Mouse (Mus musculus) naive thymus-derived CD4-positive, alpha-beta T cell, adult 2 months (primary cell): ENCODE measurements around the gene Hmgb1.
"Not testable (repeated sequence)": the region's sequence is repeated elsewhere in the genome, so short reads cannot be mapped to it uniquely, and the experiment has no call there.

ENCODE experiments used
- DNase-seq: peaks from one replicate; pipeline ENCODE4 v3.0.0-alpha.2; 2011; ENCODE audit warnings: low read depth

The Hmgb1 gene

DNA sequence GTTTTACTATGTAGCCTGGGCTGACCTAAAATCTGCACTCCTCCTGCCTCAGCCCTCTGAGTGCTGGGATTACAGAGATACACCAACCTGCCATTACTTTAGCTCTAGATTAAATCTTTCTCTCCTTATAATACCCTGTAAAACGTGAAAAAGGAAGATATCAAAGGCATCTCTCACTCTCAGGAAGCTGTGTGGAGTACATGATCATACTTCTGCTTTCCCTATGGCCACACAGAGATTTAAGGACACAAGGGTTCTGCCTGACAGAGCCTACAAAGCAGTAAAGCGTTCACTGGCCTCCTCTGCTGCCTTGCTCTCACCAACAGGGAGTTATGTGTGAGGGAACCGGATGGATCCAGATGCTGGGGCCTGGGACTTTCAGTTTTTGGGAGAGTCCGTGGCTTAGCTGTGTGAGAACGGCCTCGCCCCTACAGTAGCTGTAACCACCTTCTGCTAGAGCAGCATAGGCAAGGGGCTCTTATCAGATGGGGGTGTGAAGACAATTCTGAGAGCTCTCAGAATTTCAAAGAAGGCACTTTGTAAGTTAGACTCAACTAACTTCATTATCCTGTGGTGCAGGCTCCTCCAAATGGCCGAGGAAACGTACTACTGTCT is 36.8 kb downstream of the Hmgb1 start:
- DNase-seq = no peak

DNA sequence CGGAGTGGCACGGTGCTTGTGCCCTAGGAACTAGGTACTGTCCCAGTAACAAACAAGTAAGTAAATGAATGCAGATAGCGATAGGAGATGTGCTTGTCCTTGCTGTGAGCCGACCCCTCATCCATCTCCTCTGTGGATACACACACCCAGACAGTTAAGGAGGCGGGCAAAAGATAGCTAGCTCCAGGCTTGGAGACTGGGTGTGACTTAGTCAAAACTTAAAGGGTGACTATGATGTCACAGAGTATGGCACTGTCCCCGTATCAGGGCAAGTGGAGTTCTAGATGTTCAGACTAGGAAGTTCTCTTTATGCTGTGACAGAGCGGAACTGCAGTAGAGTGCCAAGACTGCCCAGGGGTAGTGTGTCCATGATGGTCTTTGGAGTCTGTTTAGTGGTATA is 37.6 kb downstream of the Hmgb1 start:
- no peak for DNase-seq

DNA sequence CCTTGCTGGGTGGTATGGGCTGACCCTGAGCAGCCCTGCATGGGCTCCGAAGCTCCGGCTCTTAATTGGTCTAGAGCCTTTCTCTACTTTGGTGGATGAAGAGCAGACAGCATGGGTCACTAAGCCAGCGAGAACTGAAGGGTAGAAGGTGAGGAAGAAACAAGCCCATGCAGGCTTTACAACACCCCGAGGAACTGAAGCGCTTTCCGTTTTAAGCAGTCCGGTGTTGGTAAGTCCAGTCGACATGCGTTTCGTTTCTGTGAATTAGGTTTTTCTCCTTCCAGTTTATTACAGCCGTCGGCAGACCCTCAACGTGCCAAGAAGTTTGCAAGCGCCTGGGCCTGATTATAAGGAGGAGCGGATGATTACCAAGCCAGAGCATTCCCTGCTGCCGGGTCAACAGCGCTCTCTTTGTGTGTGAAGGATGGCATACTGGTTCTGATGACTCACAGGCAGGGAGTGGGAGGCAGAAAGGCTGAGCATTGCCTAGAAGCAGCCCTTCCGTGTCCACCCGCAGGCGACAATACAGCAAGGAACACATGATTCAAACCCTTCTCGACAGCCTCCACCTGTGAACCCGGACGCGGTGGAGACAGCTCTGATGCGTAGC is 40.4 kb downstream of the Hmgb1 start:
- DNase-seq = no peak

DNA sequence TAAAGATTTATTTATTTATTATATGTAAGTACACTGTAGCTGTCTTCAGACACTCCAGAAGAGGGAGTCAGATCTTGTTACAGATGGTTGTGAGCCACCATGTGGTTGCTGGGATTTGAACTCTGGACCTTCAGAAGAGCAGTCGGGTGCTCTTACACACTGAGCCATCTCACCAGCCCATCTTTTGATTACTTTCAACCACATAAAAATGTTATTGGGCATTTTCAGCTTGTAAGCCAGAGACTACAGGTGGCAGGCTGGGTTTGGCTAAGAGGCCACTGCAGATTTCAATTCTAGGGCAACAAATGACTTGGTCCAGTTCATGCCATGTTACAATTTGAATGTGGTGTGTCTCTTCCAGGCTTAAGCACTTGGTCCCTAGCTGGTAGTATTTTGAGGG is 43.1 kb downstream of the Hmgb1 start:
- DNase-seq = not testable (repeated sequence)

DNA sequence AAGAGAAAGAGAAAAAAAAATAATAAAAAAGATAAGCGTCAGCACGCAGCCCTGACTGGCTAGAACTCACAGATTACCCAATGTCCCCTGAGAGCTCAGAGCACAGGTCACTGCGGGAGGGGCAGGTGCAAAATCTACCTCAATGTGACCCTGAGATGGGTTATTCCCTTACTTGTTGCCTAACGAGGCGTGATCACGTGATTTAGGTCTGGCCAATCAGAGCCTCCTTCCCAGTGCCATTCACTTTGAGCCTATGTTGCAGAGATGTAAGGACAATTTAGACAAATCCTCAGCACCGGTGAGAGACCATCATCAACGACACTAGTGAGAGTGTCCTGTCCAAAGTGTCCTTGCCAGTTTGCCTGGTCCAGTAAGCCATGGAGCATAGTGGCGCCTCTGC is 44.0 kb downstream of the Hmgb1 start:
- no peak for DNase-seq

DNA sequence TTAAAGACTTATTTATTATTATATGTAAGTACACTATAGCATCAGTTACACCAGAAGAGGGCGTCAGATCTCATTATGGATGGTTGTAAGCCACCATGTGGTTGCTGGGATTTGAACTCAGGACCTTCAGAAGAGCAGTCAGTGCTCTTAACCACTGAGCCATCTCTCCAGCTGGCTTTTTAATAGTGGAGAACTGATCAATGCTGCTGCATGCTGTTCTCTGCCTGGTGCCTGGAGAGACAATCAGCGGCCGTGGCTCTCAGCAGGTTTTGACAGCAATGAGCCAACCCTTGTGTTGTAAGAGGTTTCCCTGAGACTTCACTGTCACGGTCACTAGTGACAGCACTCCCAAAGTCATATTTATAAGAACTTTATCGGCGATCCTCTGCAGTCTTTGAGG is 46.2 kb downstream of the Hmgb1 start:
- DNase-seq = not testable (repeated sequence)

DNA sequence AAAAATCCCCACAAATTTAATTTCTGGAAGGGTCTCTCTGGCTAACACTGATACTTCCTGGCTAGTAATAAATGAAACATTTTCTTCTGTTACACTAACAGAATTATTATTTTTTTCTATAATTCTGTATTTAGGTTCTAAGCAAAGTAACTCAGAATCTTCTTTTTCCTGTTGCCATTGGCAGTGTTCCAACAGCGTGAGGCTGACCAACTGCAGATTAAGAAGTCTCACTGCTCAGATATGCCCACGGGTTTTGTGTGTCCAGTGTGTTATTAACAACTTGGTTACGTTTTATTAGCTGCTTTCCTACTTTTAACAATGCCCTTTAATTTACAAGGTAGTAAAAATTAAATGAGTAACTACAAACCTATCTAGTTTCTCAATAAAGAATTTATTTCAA is 46.8 kb downstream of the Hmgb1 start:
- no peak for DNase-seq

DNA sequence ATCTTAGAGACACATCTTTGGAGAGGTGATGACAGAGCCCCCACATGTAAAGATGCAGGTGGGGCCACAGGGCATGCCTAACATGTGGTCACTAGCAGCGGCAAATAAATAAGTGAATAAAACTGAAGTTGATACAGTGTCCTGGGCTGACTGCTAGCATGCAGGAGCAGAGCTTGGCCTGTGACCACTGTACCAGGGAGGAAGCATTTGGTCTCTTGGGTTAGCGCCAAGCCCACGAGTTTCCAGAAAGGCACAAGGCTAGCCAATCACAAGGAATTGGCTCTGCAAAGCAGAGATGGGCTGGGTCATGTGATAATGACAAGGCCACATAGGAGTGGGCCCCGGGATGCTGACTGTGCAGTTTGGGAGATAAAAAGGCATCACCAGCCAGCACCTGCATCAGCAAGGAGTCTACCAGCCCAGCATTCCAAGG is 47.3 kb downstream of the Hmgb1 start:
- no peak for DNase-seq

DNA sequence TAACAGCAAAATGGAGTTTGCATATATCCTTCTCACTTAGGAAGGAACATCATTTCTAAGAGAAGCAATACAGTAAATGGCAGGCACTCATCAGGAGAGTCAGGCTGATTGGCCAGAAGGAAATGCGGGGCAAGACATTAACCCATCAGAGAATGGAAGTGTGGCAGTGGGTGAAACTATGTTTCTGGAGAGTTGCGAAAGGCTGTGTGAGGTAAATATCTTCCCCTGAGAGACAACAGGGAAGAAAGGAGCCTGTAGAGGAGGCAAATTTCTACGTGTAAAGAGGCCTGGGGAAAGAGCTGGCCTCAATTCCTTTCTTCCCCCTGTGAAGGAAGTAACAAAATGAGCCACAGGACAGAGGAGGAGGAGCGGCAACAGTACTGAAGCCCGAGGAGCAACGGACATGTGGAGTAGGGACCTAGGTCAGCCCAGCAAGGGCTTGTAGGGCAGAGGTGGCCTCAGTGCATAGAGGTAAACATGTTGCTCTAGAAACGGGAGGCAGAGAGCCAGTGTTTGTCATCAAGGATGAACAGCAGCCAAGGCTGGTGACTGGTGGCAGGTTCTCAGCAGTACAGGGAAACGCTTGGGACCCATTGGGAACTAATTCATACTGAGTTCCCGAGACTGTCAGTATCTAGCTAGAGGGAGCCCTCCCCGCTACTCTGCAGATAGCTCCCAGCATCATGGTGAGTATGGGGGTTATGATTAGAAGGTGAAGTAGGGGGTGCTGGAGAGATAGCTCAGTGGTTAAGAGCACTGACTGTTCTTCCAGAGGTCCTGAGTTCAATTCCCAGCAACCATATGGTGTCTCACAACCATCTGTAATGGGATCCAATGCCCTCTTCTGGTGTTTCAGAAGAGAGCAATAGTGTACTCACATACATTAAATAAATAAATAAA is 48.6 kb downstream of the Hmgb1 start:
- no peak for DNase-seq

DNA sequence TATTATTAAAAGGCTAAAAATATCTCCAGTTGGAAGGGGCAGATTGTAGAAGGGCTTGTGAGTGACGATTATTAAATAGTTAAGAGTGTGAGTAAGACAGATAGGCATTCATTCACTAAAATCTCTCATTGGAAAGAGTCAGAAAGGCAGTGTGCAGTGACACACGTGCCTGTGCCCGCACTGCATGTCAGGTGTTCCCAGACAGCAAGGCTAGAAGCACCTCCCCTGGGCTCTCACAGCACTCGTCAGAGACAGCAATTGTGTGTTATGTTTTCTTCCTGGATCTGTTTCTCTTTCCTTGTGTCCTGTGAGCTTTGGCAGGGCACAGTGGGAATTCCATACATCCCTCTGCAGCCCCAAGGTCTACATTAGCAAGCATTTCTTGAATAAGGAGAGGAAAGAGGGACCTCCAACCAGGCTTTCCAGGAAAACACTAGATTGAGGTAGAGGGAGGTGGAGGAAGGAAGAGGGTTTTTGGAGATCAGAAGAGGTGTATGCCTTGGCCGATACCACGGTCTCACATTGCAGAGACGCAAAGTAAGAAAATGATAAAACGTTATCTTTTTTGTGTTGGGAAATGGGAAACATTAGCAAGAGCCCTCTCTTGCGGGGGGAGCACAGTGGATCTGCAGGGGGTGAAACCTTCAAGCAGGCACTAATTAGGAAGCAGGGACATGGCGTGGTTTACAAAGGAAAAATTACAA is 49.4 kb downstream of the Hmgb1 start:
- DNase-seq = no peak

DNA sequence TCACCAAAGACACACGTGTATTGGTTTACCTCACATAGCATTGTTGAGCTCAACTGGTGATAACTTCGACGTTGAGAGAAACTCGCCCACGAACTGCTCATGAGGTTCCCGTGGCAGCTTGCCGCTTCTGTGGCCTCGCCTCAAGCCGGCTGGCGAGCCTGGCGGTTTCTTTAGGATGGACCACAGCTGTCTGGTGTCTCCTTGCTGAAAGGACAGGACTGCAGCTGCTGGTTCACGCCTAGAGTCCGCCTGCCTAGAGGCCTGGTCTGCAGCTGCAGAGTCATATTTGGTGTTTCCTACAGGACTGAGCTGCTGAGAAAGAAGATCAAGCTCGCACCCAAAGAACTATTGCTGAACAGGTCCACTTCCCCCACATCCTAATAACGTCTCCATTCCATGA is 55.8 kb downstream of the Hmgb1 start:
- DNase-seq = no peak

DNA sequence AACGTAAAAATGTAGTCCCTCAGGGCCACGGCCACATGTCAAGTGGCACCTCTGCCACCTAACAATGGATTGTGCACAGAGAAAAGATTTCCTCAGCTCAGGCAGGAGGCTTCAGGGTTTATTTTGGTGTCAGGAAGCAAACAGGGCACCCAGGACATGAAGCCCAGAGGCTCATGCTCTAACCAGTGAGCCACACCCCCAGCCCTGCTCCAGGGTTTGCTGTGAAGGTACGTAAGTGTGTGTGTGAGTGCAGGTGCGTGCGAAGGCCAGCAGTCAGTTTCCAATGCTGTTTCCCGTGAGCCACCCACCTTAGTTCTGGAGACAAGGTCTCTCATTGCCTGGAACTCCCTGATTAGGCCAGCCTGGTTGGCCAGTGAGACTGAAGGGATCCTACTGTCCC is 60.5 kb downstream of the Hmgb1 start:
- DNase-seq = no peak

DNA sequence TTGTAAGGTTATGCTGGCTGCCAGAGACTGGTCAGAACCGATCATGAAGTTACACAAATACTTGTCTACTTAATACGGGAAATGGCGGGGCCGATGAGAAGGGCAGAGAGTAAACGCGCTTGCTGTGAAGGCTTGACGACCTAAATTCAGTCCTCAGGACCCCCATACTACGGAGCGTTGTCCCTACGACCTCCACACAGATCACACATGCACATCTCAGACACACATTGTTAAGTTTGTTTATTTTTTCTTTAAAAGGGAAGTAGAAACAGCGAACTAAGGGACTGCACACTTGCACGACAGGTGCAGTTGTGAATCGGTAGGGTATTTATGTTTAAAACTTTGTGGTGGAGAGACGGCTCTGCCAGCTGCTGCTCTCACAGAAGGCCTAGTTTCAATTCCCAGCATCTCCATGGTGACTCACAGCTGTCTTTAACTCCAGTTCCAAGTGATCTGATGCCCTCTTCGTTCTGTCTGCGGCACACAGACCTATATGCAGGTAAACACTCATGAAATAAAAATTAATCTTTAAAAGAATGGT is 64.9 kb downstream of the Hmgb1 start:
- DNase-seq = no peak

DNA sequence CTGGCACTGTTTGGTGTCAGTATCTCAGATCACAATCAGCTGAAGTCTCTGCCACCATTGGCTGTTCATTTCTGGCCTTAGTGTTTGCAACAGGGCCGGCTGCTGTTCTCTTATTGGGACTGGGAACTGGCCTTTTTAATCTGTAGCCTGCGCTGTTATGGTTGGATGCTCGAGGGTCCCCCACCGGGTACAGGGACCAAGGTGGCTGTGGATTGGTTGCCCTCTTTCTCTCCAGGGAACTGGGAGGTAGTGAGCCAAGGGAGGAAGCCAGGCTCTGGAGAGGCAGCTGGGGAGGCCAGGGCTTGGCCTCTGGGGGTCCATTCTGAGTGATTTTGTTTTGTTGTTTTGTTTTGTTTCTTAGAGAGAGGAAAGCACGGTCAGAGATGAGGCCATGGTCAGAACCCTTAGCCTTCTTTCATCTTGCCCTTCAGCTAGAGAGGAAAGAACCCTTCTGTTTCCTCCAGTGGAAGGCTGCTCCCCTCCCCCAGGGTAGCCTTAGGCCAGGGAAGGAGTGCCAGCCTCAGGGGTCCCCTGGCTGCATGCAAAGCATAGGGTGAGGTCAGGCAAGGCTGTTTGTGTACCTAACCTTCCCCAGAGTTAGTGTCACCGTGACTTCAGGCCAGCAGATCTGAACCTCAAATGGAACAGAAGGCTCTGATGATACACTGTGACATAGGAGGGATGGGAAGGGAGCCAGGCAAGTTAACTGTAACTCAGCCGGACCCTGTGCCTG is 66.3 kb downstream of the Hmgb1 start:
- no peak for DNase-seq

DNA sequence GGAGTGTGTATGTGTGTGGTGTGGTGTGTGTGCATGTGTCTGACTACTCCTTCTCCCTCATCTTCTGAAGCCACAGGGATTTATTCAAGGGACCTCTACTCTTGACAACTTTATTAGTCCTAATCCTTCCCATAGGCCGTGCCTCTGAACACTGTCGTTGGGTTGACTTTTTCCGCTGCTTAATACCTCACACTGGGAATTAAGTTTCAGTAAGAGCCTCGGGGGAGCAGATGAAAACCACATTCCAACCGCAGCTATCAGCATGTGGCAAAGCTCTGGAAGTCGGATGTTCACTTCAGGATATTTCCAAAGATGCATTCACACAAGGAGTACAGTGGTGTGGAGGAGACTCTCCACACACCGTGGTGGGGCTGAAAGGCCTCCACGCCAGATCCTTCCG is 69.7 kb downstream of the Hmgb1 start:
- no peak for DNase-seq

DNA sequence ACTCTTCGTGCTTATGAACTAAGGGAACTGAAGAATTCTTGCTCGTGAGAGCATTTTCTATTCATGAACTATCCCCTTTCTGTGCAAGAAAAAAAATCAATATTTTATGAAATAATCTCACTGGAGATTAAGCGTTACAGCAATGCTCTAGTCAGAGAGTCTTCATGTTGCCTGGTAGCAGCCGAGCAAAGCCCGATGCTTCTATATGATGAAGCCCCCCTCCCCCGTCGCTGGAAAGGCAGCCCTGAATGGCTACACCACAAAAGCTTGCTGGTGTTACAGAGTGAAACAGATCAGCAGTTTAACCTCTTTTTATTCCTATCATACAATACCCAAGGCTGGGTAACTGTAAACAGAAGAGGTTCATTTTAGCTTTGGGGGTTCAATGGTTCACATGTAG is 70.3 kb downstream of the Hmgb1 start:
- DNase-seq = no peak

DNA sequence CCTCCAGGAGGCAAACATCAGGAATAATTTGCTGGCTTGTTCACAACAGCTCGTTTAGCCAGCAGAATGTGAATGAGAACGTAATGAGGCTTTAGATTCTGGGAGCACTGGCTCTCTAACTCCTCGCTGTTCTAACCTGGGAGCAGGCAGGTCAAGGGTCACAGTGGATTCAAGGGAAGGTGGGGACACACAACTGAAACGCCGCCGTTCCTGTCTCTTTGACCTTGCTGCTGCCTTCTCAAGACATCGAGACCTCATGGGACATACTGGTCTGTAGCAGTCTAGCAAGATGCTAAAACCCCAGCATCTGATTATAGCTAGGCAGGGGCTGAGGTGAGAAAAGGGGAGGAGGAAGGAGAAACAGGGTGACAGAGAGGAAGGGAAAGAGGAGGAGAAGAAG is 70.8 kb downstream of the Hmgb1 start:
- DNase-seq = no peak

DNA sequence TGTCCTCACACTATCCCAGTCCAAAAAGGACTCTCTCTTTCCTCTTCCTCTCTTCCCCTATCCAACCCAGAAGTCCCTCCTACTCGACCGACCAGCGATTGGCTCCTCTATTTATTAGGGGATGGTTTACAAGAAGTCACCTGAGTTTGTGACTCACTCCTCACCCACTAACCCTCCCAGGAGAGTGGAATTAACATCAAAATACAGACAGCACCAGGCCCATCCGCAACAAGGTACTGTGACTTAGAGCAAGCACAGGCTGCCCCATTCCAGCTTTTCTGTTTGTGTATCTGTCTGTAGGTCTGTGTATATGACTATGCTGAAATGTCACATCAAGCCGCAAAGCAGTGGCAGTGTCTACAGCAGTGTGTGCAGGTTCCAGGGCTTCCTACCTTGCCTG is 71.7 kb downstream of the Hmgb1 start:
- no peak for DNase-seq

DNA sequence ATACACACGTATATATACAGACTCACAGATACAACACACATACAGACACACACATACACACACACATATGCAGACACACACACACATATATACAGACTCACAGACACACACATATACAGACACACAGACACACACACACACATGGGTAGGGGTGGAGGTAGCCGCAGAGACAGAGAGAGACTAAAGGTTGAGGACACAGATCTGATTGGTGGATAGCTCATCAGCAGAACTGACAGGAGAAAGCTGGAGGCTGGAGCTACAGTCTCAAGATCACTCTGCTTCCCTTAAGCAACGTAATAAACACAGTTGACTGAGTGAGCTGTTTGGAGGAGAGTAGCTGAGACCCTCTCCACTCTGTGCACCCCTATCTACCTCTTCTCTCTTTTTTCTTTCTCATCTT is 75.1 kb downstream of the Hmgb1 start:
- no peak for DNase-seq

DNA sequence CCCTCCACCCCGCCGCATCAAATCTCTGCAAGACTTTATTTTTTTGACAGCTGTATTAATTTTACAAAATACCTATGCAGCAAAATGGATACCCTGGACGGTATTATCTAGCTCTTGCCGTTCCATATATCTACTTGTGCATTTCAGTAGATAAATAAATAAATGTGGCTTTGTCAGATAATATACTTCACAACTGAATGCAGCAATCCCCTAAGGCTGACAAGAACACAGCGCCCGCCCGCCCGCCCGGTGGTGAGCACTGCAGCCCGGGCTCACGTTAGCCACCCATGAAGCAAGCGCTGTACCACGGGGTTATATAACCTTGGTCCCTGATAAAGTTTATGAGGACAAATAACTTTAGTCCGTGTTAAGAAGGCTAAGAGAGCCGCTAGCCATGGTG is 76.1 kb downstream of the Hmgb1 start:
- DNase-seq = no peak

DNA sequence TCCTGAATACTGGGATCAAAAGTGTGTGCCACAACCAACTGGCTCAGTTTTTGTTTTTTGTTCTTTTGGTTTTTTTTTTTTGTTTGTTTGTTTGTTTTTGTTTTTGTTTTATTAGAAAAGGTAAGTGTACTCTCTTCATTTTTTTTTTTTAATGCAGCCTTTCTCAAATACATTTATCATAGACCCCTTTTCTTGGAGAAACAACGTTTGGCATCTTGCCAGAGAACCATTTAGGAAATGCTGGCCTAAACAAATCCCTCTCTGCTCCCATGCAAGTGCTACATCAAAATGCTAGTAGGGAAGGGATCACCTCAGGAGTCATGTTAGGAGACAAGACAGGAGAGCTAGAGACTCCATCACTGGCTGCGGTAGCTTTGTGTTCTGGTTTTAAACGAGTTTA is 76.7 kb downstream of the Hmgb1 start:
- no peak for DNase-seq
